Mouse (Mus musculus) bone marrow, adult 2 months (tissue): ENCODE results near the gene Aff1.

Experiments used
- CTCF ChIP-seq: fragments of 200-500 bp; IDR thresholded peaks from 2 replicates; pipeline ENCODE4 v1.5.1; 2011; ENCODE audit warnings: low read length, control low read depth; ENCODE audit not compliant: control insufficient read depth, insufficient read depth
- POLR2A ChIP-seq: fragments of 200-500 bp; IDR thresholded peaks from 2 replicates; pipeline ENCODE4 v1.6.1; 2011; ENCODE audit warnings: low read depth, mild to moderate bottlenecking, control low read depth, low read length, borderline replicate concordance; ENCODE audit not compliant: control insufficient read depth

- TF ChIP-seq CTCF (no peak), POLR2A (no peak)
Measured at GRCm38 (mm10) chr5:103740093-103740902, 48.1 kb downstream of the Aff1 start.
